Mouse (Mus musculus): ENCODE results near the gene Zmym4. TPM values are rescaled to one million over a fixed set of nuclear protein-coding genes. Genes with fewer than 3 reads are reported as not detected.

Gene Zmym4
- polyA plus RNA-seq, 1 experiment from 2014 or later = 38.8 TPM

DNA sequence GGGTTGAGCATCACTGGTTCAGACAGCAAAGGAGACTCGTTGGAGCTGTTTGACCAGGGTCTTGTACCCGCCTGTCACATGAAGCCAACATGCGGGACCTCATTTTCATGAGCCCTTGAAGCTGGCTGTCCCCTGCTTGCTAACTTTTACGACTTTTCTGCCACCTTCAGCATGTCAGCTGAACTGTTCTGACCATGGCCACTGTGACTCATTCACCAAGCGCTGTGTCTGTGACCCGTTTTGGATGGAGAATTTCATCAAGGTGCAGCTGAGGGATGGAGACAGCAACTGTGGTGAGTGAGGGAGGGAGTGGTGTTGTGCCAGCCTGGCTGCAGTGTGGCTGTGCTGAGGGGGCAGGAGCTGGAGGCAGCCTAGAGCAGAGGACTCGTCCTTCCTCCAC, 121.0 kb downstream of the Zmym4 start:
- no peak overlapping the region for H3K4me2 ChIP-seq (replicated peaks; ENCODE audit: low read depth, low read length)
- H3K9ac ChIP-seq (ENCODE audit: low read depth, low read length) = no peak overlapping the region
- 0 out of 2 replicates have a peak, but pooled peaks cover 3% of the 10 kb centered on the region for H3K36me3 ChIP-seq (ENCODE audit: control insufficient read depth, insufficient read depth, low read length)
- H3K9me3 ChIP-seq (ENCODE audit: control insufficient read depth, low read length) = no peaks in the 10 kb centered on the region
- H3K27me3 ChIP-seq (ENCODE audit: control insufficient read depth, insufficient read depth, low read length) = no peaks in the 10 kb centered on the region
- H3K4me3 ChIP-seq (ENCODE audit: low read depth, low read length) = no peak overlapping the region
- H3K4me1 ChIP-seq (replicated peaks; ENCODE audit: control insufficient read depth, insufficient read depth, low read length) = no peaks in the 10 kb centered on the region
- ATAC-seq (ENCODE audit: low FRiP score) (no peak), DNase-seq (ENCODE audit: low spot score) (no peak)
- no peak overlapping the region for H3K27ac ChIP-seq (ENCODE audit: low read depth, low read length)
- WGBS = 68% methylated on average over 7 of the region's 7 CpGs

DNA sequence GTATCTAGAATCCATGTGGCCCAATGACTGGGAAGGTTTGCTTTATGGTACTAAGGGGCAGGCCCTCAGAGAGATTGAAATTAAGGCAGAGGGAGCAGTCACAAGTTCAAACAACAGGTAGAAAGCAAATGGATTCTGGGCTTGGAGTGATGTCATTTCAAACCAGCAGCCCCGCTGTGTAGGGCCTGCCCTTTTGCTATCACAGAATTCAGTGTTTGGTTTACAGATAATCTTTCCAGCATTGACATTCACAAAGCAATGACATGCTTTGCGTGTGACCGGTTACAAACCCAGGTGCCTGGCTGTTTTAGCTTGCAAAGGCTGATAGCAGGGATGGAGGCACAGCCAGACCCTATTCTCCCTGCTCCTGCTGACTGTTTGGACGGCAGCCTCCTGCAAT, 122.3 kb downstream of the Zmym4 start:
- Histone ChIP-seq H3K27ac (ENCODE audit: low read depth, low read length) (no peak overlapping the region), H3K36me3 (ENCODE audit: control insufficient read depth, insufficient read depth, low read length) (0 out of 2 replicates have a peak, but pooled peaks cover 3% of the 10 kb centered on the region), H3K9me3 (ENCODE audit: control insufficient read depth, low read length) (no peaks in the 10 kb centered on the region), H3K4me2 (replicated peaks; ENCODE audit: low read depth, low read length) (no peak overlapping the region), H3K4me3 (ENCODE audit: low read depth, low read length) (no peak overlapping the region), H3K27me3 (ENCODE audit: control insufficient read depth, insufficient read depth, low read length) (no peaks in the 10 kb centered on the region), H3K9ac (ENCODE audit: low read depth, low read length) (no peak overlapping the region), H3K4me1 (replicated peaks; ENCODE audit: control insufficient read depth, insufficient read depth, low read length) (no peaks in the 10 kb centered on the region)
- DNase-seq (ENCODE audit: low spot score) = no peak
- no peak for ATAC-seq (ENCODE audit: low FRiP score)
- WGBS = 86% methylated on average over 4 of the region's 4 CpGs

DNA sequence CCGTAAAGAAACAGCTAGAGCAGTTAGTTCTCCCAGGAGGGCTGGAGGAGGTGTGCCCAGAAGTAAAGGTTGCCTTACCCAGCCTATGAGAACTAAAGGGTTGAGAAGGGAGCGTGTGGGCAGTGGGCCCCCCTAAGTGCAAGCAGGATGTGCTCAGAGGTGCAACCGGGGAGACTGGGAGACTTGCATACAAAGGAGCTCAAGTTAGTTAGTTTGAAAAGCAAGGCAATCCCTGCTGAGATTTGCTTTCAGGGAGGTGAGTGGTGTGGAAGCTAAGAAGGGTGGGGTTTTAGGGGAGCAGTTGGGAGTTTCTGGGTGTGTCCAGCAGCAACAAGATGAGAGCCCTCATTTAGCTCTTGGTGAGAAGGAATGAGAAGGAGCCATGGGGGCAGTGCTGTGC, 125.0 kb downstream of the Zmym4 start:
- 63% methylated on average over 3 of the region's 3 CpGs for WGBS
- no peak overlapping the region for H3K4me2 ChIP-seq (replicated peaks; ENCODE audit: low read depth, low read length)
- no peak for DNase-seq (ENCODE audit: low spot score)
- H3K9me3 ChIP-seq (ENCODE audit: control insufficient read depth, low read length) = no peaks in the 10 kb centered on the region
- 0 out of 2 replicates have a peak, but pooled peaks cover 3% of the 10 kb centered on the region for H3K36me3 ChIP-seq (ENCODE audit: control insufficient read depth, insufficient read depth, low read length)
- no peak overlapping the region for H3K9ac ChIP-seq (ENCODE audit: low read depth, low read length)
- no peaks in the 10 kb centered on the region for H3K4me1 ChIP-seq (replicated peaks; ENCODE audit: control insufficient read depth, insufficient read depth, low read length)
- H3K27me3 ChIP-seq (ENCODE audit: control insufficient read depth, insufficient read depth, low read length) = no peaks in the 10 kb centered on the region
- H3K4me3 ChIP-seq (ENCODE audit: low read depth, low read length) = no peak overlapping the region
- ATAC-seq (ENCODE audit: low FRiP score) = no peak
- H3K27ac ChIP-seq (ENCODE audit: low read depth, low read length) = no peak overlapping the region

DNA sequence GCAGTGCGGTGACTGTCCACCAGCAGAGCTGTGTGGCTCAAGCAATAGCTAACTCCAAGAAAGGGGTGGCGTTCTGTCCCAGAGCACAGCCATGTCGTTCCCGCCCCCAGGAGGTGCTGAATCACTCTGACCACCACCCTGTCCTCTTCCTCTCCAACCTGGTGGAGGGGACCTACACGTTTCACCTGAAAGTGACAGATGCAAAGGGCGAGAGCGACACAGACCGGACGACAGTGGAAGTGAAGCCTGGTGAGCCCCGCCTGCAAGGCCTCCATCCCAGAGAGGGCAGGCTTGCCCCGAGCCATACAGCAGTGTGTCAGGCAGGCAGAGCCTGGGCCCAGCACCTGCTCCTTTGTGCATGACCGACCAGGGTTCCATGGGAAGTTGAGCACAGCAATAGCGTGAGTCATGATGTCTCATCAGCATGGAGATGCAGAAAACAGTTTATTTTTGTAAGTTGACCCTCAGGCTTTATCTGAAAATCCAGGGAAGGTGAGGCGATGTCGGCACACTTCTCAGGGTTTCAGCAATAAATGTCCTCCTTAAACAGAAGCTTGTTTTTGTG, 126.9 kb downstream of the Zmym4 start:
- WGBS = 87% methylated on average over 15 of the region's 15 CpGs
- no peaks in the 10 kb centered on the region for H3K9me3 ChIP-seq (ENCODE audit: control insufficient read depth, low read length)
- H3K36me3 ChIP-seq (ENCODE audit: control insufficient read depth, insufficient read depth, low read length) = 0 out of 2 replicates have a peak, but pooled peaks cover 3% of the 10 kb centered on the region
- H3K9ac ChIP-seq (ENCODE audit: low read depth, low read length) = no peak overlapping the region
- no peak overlapping the region for H3K4me2 ChIP-seq (replicated peaks; ENCODE audit: low read depth, low read length)
- no peaks in the 10 kb centered on the region for H3K4me1 ChIP-seq (replicated peaks; ENCODE audit: control insufficient read depth, insufficient read depth, low read length)
- no peak overlapping the region for H3K4me3 ChIP-seq (ENCODE audit: low read depth, low read length)
- ATAC-seq (ENCODE audit: low FRiP score) = no peak
- no peak overlapping the region for H3K27ac ChIP-seq (ENCODE audit: low read depth, low read length)
- no peak for DNase-seq (ENCODE audit: low spot score)
- H3K27me3 ChIP-seq (ENCODE audit: control insufficient read depth, insufficient read depth, low read length) = no peaks in the 10 kb centered on the region

DNA sequence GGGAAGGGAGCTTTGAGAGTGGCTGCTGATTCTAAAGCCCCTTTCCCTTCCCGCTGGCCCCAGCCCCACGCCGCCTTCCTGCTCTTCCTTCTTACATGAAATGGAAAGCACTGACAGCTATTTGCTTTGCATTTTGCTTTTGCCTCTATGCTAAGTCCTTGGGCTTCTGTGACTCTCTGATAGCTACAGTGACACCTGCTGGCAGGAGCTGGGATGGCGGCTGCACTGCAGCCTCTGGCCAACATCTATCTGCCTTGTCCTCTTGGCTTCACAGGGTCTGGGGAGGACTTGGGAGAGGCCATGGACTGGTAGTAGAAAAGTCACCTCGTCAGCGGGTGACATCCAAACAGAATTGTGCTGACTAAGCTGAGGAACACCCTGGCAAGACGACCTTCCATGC, 128.1 kb downstream of the Zmym4 start:
- Histone ChIP-seq H3K36me3 (ENCODE audit: control insufficient read depth, insufficient read depth, low read length) (0 out of 2 replicates have a peak, but pooled peaks cover 3% of the 10 kb centered on the region), H3K9me3 (ENCODE audit: control insufficient read depth, low read length) (no peaks in the 10 kb centered on the region), H3K4me2 (replicated peaks; ENCODE audit: low read depth, low read length) (no peak overlapping the region), H3K9ac (ENCODE audit: low read depth, low read length) (no peak overlapping the region), H3K4me1 (replicated peaks; ENCODE audit: control insufficient read depth, insufficient read depth, low read length) (no peaks in the 10 kb centered on the region), H3K27me3 (ENCODE audit: control insufficient read depth, insufficient read depth, low read length) (no peaks in the 10 kb centered on the region), H3K4me3 (ENCODE audit: low read depth, low read length) (no peak overlapping the region), H3K27ac (ENCODE audit: low read depth, low read length) (no peak overlapping the region)
- ATAC-seq (ENCODE audit: low FRiP score) = no peak
- 28% methylated on average over 7 of the region's 7 CpGs for WGBS
- DNase-seq (ENCODE audit: low spot score) = peak; percentile 93

DNA sequence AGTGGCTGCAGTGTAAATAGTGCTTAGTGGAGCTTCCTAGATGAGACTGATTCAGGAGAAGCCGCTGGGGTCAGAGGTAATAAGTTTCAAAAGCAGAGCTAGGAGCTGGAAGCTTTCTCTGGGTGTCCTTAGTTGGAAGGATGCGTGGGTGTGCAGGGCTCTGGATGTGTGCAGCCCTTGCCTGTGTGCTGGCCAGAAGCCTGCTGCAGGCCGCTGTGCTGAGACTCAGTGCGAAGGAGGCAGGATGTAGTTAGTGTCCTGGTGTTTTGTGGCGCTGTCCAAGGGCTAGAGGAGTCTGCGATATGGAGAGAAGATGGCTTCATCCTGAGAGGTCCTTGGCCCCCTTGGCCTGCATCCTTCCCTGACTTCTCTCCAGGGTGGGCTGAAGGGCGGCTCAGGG, 129.1 kb downstream of the Zmym4 start:
- Histone ChIP-seq H3K4me3 (ENCODE audit: low read depth, low read length) (no peak overlapping the region), H3K9me3 (ENCODE audit: control insufficient read depth, low read length) (no peaks in the 10 kb centered on the region), H3K4me1 (replicated peaks; ENCODE audit: control insufficient read depth, insufficient read depth, low read length) (no peaks in the 10 kb centered on the region), H3K9ac (ENCODE audit: low read depth, low read length) (no peak overlapping the region), H3K36me3 (ENCODE audit: control insufficient read depth, insufficient read depth, low read length) (no peaks in the 10 kb centered on the region), H3K4me2 (replicated peaks; ENCODE audit: low read depth, low read length) (no peak overlapping the region), H3K27me3 (ENCODE audit: control insufficient read depth, insufficient read depth, low read length) (no peaks in the 10 kb centered on the region), H3K27ac (ENCODE audit: low read depth, low read length) (no peak overlapping the region)
- DNase-seq (ENCODE audit: low spot score) (no peak), ATAC-seq (ENCODE audit: low FRiP score) (no peak)
- 77% methylated on average over 7 of the region's 7 CpGs for WGBS

DNA sequence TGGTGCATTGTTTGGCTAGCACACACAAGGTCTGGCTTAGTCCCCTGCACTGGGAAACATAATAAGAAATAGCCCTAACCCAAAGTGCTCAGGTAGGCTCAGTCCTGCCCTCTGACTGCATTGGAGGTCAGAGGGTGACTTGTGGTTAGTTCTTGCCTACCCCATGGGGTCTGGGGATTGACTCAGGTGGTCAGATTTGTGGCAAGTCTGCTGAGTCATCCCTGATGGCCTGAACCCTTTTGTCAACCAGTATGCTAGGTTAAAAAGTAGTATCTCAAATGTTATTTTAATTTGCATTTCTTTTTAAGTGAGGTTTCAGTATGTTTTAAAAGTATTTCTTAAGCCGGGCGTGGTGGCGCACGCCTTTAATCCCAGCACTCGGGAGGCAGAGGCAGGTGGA, 136.8 kb downstream of the Zmym4 start:
- no peaks in the 10 kb centered on the region for H3K4me1 ChIP-seq (replicated peaks; ENCODE audit: control insufficient read depth, insufficient read depth, low read length)
- no peak overlapping the region for H3K4me3 ChIP-seq (ENCODE audit: low read depth, low read length)
- no peaks in the 10 kb centered on the region for H3K36me3 ChIP-seq (ENCODE audit: control insufficient read depth, insufficient read depth, low read length)
- 92% methylated on average over 5 of the region's 5 CpGs for WGBS
- H3K27me3 ChIP-seq (ENCODE audit: control insufficient read depth, insufficient read depth, low read length) = no peaks in the 10 kb centered on the region
- ATAC-seq (ENCODE audit: low FRiP score) = no peak
- H3K4me2 ChIP-seq (replicated peaks; ENCODE audit: low read depth, low read length) = no peak overlapping the region
- no peaks in the 10 kb centered on the region for H3K9me3 ChIP-seq (ENCODE audit: control insufficient read depth, low read length)
- DNase-seq (ENCODE audit: low spot score) = no peak
- no peak overlapping the region for H3K27ac ChIP-seq (ENCODE audit: low read depth, low read length)
- no peak overlapping the region for H3K9ac ChIP-seq (ENCODE audit: low read depth, low read length)

DNA sequence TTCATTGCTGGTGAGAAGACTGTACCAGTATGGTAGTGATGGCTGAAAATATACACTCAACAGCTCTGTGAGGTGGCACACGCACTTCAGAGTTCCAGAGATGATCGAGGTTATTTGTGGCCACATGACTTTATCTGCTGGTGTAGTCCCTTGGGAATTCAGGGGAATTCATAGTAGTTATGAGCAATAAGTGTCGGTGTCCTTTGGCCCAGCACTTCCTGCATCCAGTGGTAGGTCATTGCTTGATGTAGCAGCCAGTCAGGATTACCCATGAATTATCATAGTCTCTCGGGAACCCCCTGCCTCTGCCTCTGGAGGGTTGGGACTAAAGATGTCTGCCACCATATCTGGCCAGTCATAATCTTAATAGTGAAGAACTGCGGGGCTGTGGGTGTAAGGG, 144.0 kb downstream of the Zmym4 start:
- Histone ChIP-seq H3K27me3 (ENCODE audit: control insufficient read depth, insufficient read depth, low read length) (no peaks in the 10 kb centered on the region), H3K27ac (ENCODE audit: low read depth, low read length) (no peak overlapping the region), H3K9ac (ENCODE audit: low read depth, low read length) (no peak overlapping the region), H3K4me3 (ENCODE audit: low read depth, low read length) (no peak overlapping the region), H3K36me3 (ENCODE audit: control insufficient read depth, insufficient read depth, low read length) (no peaks in the 10 kb centered on the region), H3K9me3 (ENCODE audit: control insufficient read depth, low read length) (no peaks in the 10 kb centered on the region), H3K4me1 (replicated peaks; ENCODE audit: control insufficient read depth, insufficient read depth, low read length) (no peaks in the 10 kb centered on the region), H3K4me2 (replicated peaks; ENCODE audit: low read depth, low read length) (no peak overlapping the region)
- DNase-seq (ENCODE audit: low spot score) (no peak), ATAC-seq (ENCODE audit: low FRiP score) (no peak)
- 93% methylated on average over 5 of the region's 5 CpGs for WGBS

All from hindbrain, embryonic 11.5 days (tissue).